Comparison of ENCODE assay signal across 22 mouse cellular contexts in the genomic region with DNA sequence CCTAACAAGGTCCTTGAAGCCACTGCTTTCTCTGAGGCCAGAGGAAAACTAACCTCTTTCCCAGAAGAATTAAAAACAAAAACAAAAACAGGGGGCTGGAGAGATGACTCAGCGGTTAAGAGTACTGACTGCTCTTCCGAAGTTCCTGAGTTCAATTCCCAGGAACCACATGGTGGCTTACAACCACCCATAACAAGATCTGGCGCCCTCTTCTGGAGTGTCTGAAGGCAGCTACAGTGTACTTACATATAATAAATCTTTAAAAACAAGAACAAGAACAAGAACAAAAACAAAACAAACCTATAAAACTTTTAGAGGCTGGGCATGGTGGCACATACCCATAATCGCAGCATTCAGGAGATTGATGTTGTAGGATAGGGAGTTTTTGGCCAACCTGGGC. TPM values are rescaled to one million over a fixed set of nuclear protein-coding genes. Genes with fewer than 3 reads are reported as not detected.
DNase-seq lines count a peak whose midpoint lies in the region; ATAC-seq and TF ChIP-seq lines count a peak whose summit lies in the region.
"Had no signal": no experiment of that assay in that cellular context is flagged by ENCODE, and none has a peak within 500 bp of the region (broad histone marks: within the 10 kb centered on the region; RNA-seq: fewer than 3 reads in every experiment).

No protein-coding gene starts in this region.

- no peak for TF ChIP-seq EP300 in lung, postnatal 0 days (IDR thresholded peaks at IDR 0.05)
- TF ChIP-seq EP300 in stomach, postnatal 0 days (optimal IDR thresholded peaks at IDR 0.05) = no peak

- no peak for DNase-seq in lung, postnatal 0 days (ENCODE audit: low spot score)
- DNase-seq in lung, postnatal 14 days = no peak
- peak; percentile 50 for DNase-seq in ES-CJ7 (ENCODE audit: low read depth, low spot score)
- no peak for DNase-seq in stomach, postnatal 0 days (ENCODE audit: low spot score)
- no peak for DNase-seq in cerebellum, postnatal 14 days
- DNase-seq: adrenal gland, postnatal 25 days; cerebellum, adult 11 months; cerebellum, postnatal 25 days; embryo, embryonic 11 days; heart, postnatal 14 days; left cerebral cortex, postnatal 4 days; right cerebral cortex, postnatal 4 days had no signal

- no peak overlapping the region for H3K4me3 ChIP-seq in intestine, postnatal 0 days (ENCODE audit: low read depth, low read length)
- H3K4me3 ChIP-seq in intestine, embryonic 16.5 days (ENCODE audit: low read length) = no peak overlapping the region
- no peak overlapping the region for H3K4me3 ChIP-seq in lung, postnatal 0 days (ENCODE audit: low read depth, low read length)
- H3K4me3 ChIP-seq in stomach, postnatal 0 days (ENCODE audit: low read depth, low read length) = no peak overlapping the region
- H3K4me3 ChIP-seq: forebrain, embryonic 15.5 days; hindbrain, embryonic 13.5 days; kidney, embryonic 15.5 days; midbrain, embryonic 12.5 days; neural tube, embryonic 12.5 days had no signal

- no peak for ATAC-seq in intestine, postnatal 0 days
- no peak for ATAC-seq in intestine, embryonic 16.5 days
- ATAC-seq in lung, postnatal 0 days = no peak
- no peak for ATAC-seq in stomach, postnatal 0 days (ENCODE audit: low FRiP score, low TSS enrichment)
- ATAC-seq: activated CD4-positive, CD25-positive, alpha-beta regulatory T cell, adult 4 months; forebrain, embryonic 15.5 days had no signal

- H3K36me3 ChIP-seq in intestine, postnatal 0 days (ENCODE audit: control insufficient read depth, insufficient read depth) = peaks cover 69% of the 10 kb centered on the region
- peaks cover 12% of the 10 kb centered on the region for H3K36me3 ChIP-seq in intestine, embryonic 16.5 days (ENCODE audit: control insufficient read depth, insufficient read depth, low read length)
- peaks cover 29% of the 10 kb centered on the region for H3K36me3 ChIP-seq in lung, postnatal 0 days (ENCODE audit: insufficient read depth, low read length)
- H3K36me3 ChIP-seq in stomach, postnatal 0 days (ENCODE audit: control insufficient read depth, insufficient read depth, low read length) = no peaks in the 10 kb centered on the region
- H3K36me3 ChIP-seq: forebrain, embryonic 15.5 days; hindbrain, embryonic 13.5 days; midbrain, embryonic 12.5 days; neural tube, embryonic 12.5 days had no signal

- no peaks in the 10 kb centered on the region for H3K4me1 ChIP-seq in intestine, postnatal 0 days (replicated peaks; ENCODE audit: control insufficient read depth, insufficient read depth, low read length)
- H3K4me1 ChIP-seq in intestine, embryonic 16.5 days (ENCODE audit: control insufficient read depth, insufficient read depth, low read length) = no peaks in the 10 kb centered on the region
- no peaks in the 10 kb centered on the region for H3K4me1 ChIP-seq in lung, postnatal 0 days (ENCODE audit: insufficient read depth, low read depth, low read length)
- H3K4me1 ChIP-seq in stomach, postnatal 0 days (replicated peaks; ENCODE audit: control insufficient read depth, insufficient read depth) = no peaks in the 10 kb centered on the region
- H3K4me1 ChIP-seq: forebrain, embryonic 15.5 days; hindbrain, embryonic 13.5 days; midbrain, embryonic 12.5 days; neural tube, embryonic 12.5 days had no signal

- no peak overlapping the region for H3K9ac ChIP-seq in intestine, postnatal 0 days (ENCODE audit: low read depth, low read length)
- no peak overlapping the region for H3K9ac ChIP-seq in intestine, embryonic 16.5 days (ENCODE audit: low read depth, low read length)
- no peak overlapping the region for H3K9ac ChIP-seq in lung, postnatal 0 days (replicated peaks; ENCODE audit: low read depth)
- no peak overlapping the region for H3K9ac ChIP-seq in stomach, postnatal 0 days (ENCODE audit: low read length)
- H3K9ac ChIP-seq: forebrain, embryonic 15.5 days; hindbrain, embryonic 13.5 days; kidney, embryonic 15.5 days; midbrain, embryonic 12.5 days; neural tube, embryonic 12.5 days had no signal

- TF ChIP-seq CTCF in intestine, postnatal 0 days (IDR thresholded peaks at IDR 0.05; ENCODE audit: low read depth) = peak; percentile 52
- peak; percentile 39 for TF ChIP-seq CTCF in lung, postnatal 0 days (IDR thresholded peaks at IDR 0.05)
- peak; percentile 48 for TF ChIP-seq CTCF in stomach, postnatal 0 days (IDR thresholded peaks at IDR 0.05; ENCODE audit: low read depth)

- no peaks in the 10 kb centered on the region for H3K9me3 ChIP-seq in intestine, postnatal 0 days (ENCODE audit: control insufficient read depth)
- no peaks in the 10 kb centered on the region for H3K9me3 ChIP-seq in intestine, embryonic 16.5 days (ENCODE audit: control insufficient read depth, low read length)
- H3K9me3 ChIP-seq in lung, postnatal 0 days (ENCODE audit: low read length) = no peaks in the 10 kb centered on the region
- H3K9me3 ChIP-seq in stomach, postnatal 0 days (ENCODE audit: control insufficient read depth, low read length) = no peaks in the 10 kb centered on the region
- H3K9me3 ChIP-seq: forebrain, embryonic 15.5 days; hindbrain, embryonic 13.5 days; midbrain, embryonic 12.5 days; neural tube, embryonic 12.5 days had no signal

- H3K4me2 ChIP-seq in intestine, postnatal 0 days (replicated peaks; ENCODE audit: low read depth) = no peak overlapping the region
- no peak overlapping the region for H3K4me2 ChIP-seq in intestine, embryonic 16.5 days (ENCODE audit: low read depth, low read length)
- H3K4me2 ChIP-seq in lung, postnatal 0 days (replicated peaks; ENCODE audit: low read depth, low read length) = no peak overlapping the region
- H3K4me2 ChIP-seq in stomach, postnatal 0 days (replicated peaks; ENCODE audit: low read depth) = no peak overlapping the region
- H3K4me2 ChIP-seq: forebrain, embryonic 15.5 days; heart, embryonic 11.5 days; hindbrain, embryonic 13.5 days; kidney, embryonic 15.5 days; midbrain, embryonic 12.5 days; neural tube, embryonic 12.5 days had no signal

- WGBS in intestine, postnatal 0 days = 82% methylated on average over 4 of the region's 4 CpGs
- WGBS in intestine, embryonic 16.5 days = 83% methylated on average over 4 of the region's 4 CpGs
- WGBS in lung, postnatal 0 days = 85% methylated on average over 4 of the region's 4 CpGs
- WGBS in stomach, postnatal 0 days = 83% methylated on average over 4 of the region's 4 CpGs

- no peak overlapping the region for H3K27ac ChIP-seq in intestine, postnatal 0 days (ENCODE audit: low read depth, low read length)
- H3K27ac ChIP-seq in intestine, embryonic 16.5 days (ENCODE audit: low read length) = no peak overlapping the region
- no peak overlapping the region for H3K27ac ChIP-seq in lung, postnatal 0 days (ENCODE audit: low read length)
- H3K27ac ChIP-seq in stomach, postnatal 0 days (replicated peaks) = no peak overlapping the region
- H3K27ac ChIP-seq: forebrain, embryonic 15.5 days; hindbrain, embryonic 13.5 days; kidney, embryonic 15.5 days; midbrain, embryonic 12.5 days; neural tube, embryonic 12.5 days had no signal

- H3K27me3 ChIP-seq in intestine, postnatal 0 days (replicated peaks; ENCODE audit: control insufficient read depth, insufficient read depth, low read length) = no peaks in the 10 kb centered on the region
- H3K27me3 ChIP-seq in intestine, embryonic 16.5 days (replicated peaks; ENCODE audit: control insufficient read depth, insufficient read depth, low read length) = no peaks in the 10 kb centered on the region
- H3K27me3 ChIP-seq in lung, postnatal 0 days (replicated peaks; ENCODE audit: insufficient read depth, low read length) = no peaks in the 10 kb centered on the region
- no peaks in the 10 kb centered on the region for H3K27me3 ChIP-seq in stomach, postnatal 0 days (ENCODE audit: control insufficient read depth, insufficient read depth, low read length)
- H3K27me3 ChIP-seq: forebrain, embryonic 15.5 days; hindbrain, embryonic 13.5 days; kidney, embryonic 15.5 days; neural tube, embryonic 12.5 days had no signal

RNA-seq across cellular contexts. Expression of gene Mvp, which starts 18.0 kb away (rescaled TPM):
- polyA plus RNA-seq in intestine, postnatal 0 days (2015; fragmentation: Nextera tagmentation; extraction: Ambion mirVana) = 79.8 and 81.0 TPM in 2 replicates
- 73.7 and 84.9 TPM in 2 replicates for polyA plus RNA-seq in intestine, embryonic 16.5 days (2015; fragmentation: Nextera tagmentation; extraction: Ambion mirVana)
- 44.6 and 50.3 TPM in 2 replicates for polyA plus RNA-seq in lung, postnatal 0 days (2015; fragmentation: Nextera tagmentation; extraction: Ambion mirVana)
- 49.5 and 50.0 TPM in 2 replicates for polyA plus RNA-seq in stomach, postnatal 0 days (2015; fragmentation: Nextera tagmentation; extraction: Ambion mirVana)

RNA-seq across cellular contexts. Expression of gene Pagr1b, which starts 19.8 kb away (rescaled TPM):
- 0.68 TPM in 1 of 2 replicates, not detected in the other for polyA plus RNA-seq in intestine, postnatal 0 days (2015; fragmentation: Nextera tagmentation; extraction: Ambion mirVana)
- polyA plus RNA-seq in intestine, embryonic 16.5 days (2015; fragmentation: Nextera tagmentation; extraction: Ambion mirVana) = 0.78 and 2.5 TPM in 2 replicates
- 1.00 and 1.1 TPM in 2 replicates for polyA plus RNA-seq in lung, postnatal 0 days (2015; fragmentation: Nextera tagmentation; extraction: Ambion mirVana)
- 0.42 TPM in 1 of 2 replicates, not detected in the other for polyA plus RNA-seq in stomach, postnatal 0 days (2015; fragmentation: Nextera tagmentation; extraction: Ambion mirVana)
- polyA plus RNA-seq: activated CD4-positive, CD25-positive, alpha-beta regulatory T cell, adult 4 months; embryonic facial prominence, embryonic 14.5 days; forebrain, embryonic 15.5 days; heart, embryonic 11.5 days; kidney, embryonic 15.5 days; neural tube, embryonic 12.5 days had no signal

RNA-seq across cellular contexts. Expression of gene Cdiptos, which starts 20.6 kb away (rescaled TPM):
- polyA plus RNA-seq in intestine, postnatal 0 days (2015; fragmentation: Nextera tagmentation; extraction: Ambion mirVana) = 3.2 TPM in 2 replicates
- 1.3 and 1.6 TPM in 2 replicates for polyA plus RNA-seq in intestine, embryonic 16.5 days (2015; fragmentation: Nextera tagmentation; extraction: Ambion mirVana)
- polyA plus RNA-seq in lung, postnatal 0 days (2015; fragmentation: Nextera tagmentation; extraction: Ambion mirVana) = 3.0 and 3.3 TPM in 2 replicates
- 1.5 and 1.7 TPM in 2 replicates for polyA plus RNA-seq in stomach, postnatal 0 days (2015; fragmentation: Nextera tagmentation; extraction: Ambion mirVana)

RNA-seq across cellular contexts. Expression of gene Pagr1a, which starts 20.7 kb away (rescaled TPM):
- 26.4 and 37.5 TPM in 2 replicates for polyA plus RNA-seq in intestine, postnatal 0 days (2015; fragmentation: Nextera tagmentation; extraction: Ambion mirVana)
- 69.8 and 82.7 TPM in 2 replicates for polyA plus RNA-seq in intestine, embryonic 16.5 days (2015; fragmentation: Nextera tagmentation; extraction: Ambion mirVana)
- 20.7 and 28.3 TPM in 2 replicates for polyA plus RNA-seq in lung, postnatal 0 days (2015; fragmentation: Nextera tagmentation; extraction: Ambion mirVana)
- polyA plus RNA-seq in stomach, postnatal 0 days (2015; fragmentation: Nextera tagmentation; extraction: Ambion mirVana) = 8.7 and 25.1 TPM in 2 replicates

RNA-seq across cellular contexts. Expression of gene Cdipt, which starts 20.7 kb away (rescaled TPM):
- 159 and 169 TPM in 2 replicates for polyA plus RNA-seq in intestine, postnatal 0 days (2015; fragmentation: Nextera tagmentation; extraction: Ambion mirVana)
- 167 TPM in 2 replicates for polyA plus RNA-seq in intestine, embryonic 16.5 days (2015; fragmentation: Nextera tagmentation; extraction: Ambion mirVana)
- 164 and 173 TPM in 2 replicates for polyA plus RNA-seq in lung, postnatal 0 days (2015; fragmentation: Nextera tagmentation; extraction: Ambion mirVana)
- polyA plus RNA-seq in stomach, postnatal 0 days (2015; fragmentation: Nextera tagmentation; extraction: Ambion mirVana) = 79.3 and 80.4 TPM in 2 replicates
